Mouse (Mus musculus): Measurements from ENCODE around the gene Lrrc75b. TPM values are rescaled to one million over a fixed set of nuclear protein-coding genes. Genes with fewer than 3 reads are reported as not detected.

Lrrc75b gene
- polyA plus RNA-seq, 1 experiment from 2014 or later: 6.3 TPM

DNA sequence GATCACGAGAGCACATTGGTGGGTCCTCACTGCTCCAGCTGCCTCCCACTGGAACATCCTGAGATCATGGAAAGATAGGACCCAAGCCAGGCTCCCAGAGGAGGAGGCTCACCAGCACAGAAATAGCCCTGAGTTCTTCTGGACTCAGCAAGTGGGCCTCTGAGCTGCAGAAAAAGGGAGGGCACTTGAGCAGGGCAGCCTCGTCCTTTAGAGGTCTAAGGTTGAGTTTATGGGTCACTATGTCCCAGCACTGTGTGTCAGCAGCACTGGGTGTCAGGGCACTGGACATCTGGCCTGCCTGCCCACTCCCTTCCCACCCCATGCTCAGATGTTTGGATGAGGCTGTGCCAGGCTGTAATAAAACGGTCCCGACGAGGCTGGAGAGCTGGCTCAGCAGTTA, 28.2 kb upstream of the Lrrc75b start:
- no peak overlapping the region for H3K27ac ChIP-seq (replicated peaks)
- WGBS: 65% methylated on average over 5 of the region's 5 CpGs
- ATAC-seq (ENCODE audit: insufficient number of reproducible peaks, low FRiP score, low TSS enrichment, low read depth): no peak
- no peaks in the 10 kb centered on the region; the same call in 1 of the 2 replicates for H3K27me3 ChIP-seq
- no peak overlapping the region for H3K4me3 ChIP-seq (replicated peaks)
- peaks cover 24% of the 10 kb centered on the region for H3K4me1 ChIP-seq
- no peak overlapping the region for H3K9ac ChIP-seq
- H3K9me3 ChIP-seq (replicated peaks): no peaks in the 10 kb centered on the region
- H3K36me3 ChIP-seq: no peaks in the 10 kb centered on the region
- H3K4me2 ChIP-seq (replicated peaks): no peak overlapping the region

DNA sequence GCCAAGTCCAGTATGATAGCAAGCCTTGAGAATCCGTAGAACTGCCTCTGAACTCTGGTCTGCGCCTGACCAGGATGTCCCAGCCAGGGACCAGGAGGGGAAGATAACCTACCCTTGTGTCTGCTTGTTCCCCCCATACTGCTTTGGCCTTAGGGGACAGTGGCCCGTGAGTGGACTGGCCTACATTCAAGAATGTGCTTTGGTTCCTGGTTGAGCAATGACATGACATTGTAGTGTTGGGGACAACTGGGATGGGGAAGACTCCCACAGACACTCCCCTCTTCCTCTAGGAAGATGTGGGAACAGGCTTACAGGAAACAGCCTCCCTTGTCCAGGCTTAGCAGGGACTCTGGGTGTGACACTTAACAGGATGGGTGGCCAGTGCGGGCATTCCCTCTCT, 27.7 kb upstream of the Lrrc75b start:
- H3K36me3 ChIP-seq: no peaks in the 10 kb centered on the region
- H3K9me3 ChIP-seq (replicated peaks): no peaks in the 10 kb centered on the region
- WGBS: 88% methylated on average over 4 of the region's 4 CpGs
- H3K4me3 ChIP-seq (replicated peaks): no peak overlapping the region
- H3K4me2 ChIP-seq (replicated peaks): no peak overlapping the region
- no peak overlapping the region for H3K27ac ChIP-seq (replicated peaks)
- H3K27me3 ChIP-seq: no peaks in the 10 kb centered on the region; the same call in 1 of the 2 replicates
- no peak for ATAC-seq (ENCODE audit: insufficient number of reproducible peaks, low FRiP score, low TSS enrichment, low read depth)
- no peak overlapping the region for H3K9ac ChIP-seq
- H3K4me1 ChIP-seq: peaks cover 24% of the 10 kb centered on the region

GRCm38 (mm10) chr10:75586553-75586879, 26.4 kb upstream of the Lrrc75b start:
- Histone ChIP-seq H3K27ac (replicated peaks) (no peak overlapping the region), H3K27me3 (no peaks in the 10 kb centered on the region; the same call in 1 of the 2 replicates), H3K4me3 (replicated peaks) (no peak overlapping the region), H3K9ac (no peak overlapping the region), H3K4me2 (replicated peaks) (no peak overlapping the region), H3K9me3 (replicated peaks) (no peaks in the 10 kb centered on the region), H3K36me3 (no peaks in the 10 kb centered on the region), H3K4me1 (peaks cover 17% of the 10 kb centered on the region)
- WGBS: 74% methylated on average over 1 of the region's 1 CpGs
- ATAC-seq (ENCODE audit: insufficient number of reproducible peaks, low FRiP score, low TSS enrichment, low read depth): no peak

DNA sequence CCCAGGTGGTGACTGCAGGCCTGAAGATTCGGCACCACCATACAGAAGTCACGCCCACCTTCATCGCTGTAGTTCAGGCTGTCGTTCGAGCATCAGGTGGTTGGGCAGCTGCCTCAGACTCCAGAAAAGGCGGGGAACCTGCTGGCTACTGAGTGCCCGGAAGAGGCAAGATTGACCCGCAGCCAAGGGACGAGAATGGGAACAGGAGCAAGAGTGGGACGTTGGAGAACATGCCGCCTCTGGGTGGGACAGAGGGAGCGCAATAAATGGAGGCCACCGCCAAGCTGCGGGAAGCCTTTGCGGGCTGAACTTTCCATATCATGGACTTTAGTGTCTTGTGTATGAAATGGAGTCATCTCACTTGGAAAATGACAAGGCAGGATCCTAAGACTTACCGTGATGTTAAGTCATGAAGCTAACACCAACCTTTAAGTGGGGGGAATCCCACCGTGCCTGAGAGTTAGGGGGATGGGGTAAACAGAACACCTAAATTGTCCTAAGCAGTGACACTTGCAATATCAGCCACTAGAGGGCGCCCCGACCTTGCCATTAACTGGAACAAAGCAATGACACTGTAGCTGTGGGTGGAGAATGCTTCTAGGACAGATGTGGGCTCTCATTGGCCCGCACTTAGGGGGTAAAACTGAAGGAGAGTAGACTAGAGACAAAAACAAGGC, 25.9 kb upstream of the Lrrc75b start:
- Histone ChIP-seq H3K9me3 (replicated peaks) (no peaks in the 10 kb centered on the region), H3K4me2 (replicated peaks) (peak overlapping the region; percentile 36), H3K4me1 (peaks cover 17% of the 10 kb centered on the region), H3K36me3 (no peaks in the 10 kb centered on the region), H3K9ac (no peak overlapping the region), H3K4me3 (replicated peaks) (no peak overlapping the region; the same call in 1 of the 2 replicates), H3K27ac (replicated peaks) (no peak overlapping the region), H3K27me3 (no peaks in the 10 kb centered on the region; the same call in 1 of the 2 replicates)
- WGBS: 13% methylated on average over 20 of the region's 20 CpGs
- ATAC-seq (ENCODE audit: insufficient number of reproducible peaks, low FRiP score, low TSS enrichment, low read depth): peak; percentile 44; the same call in 1 of the 2 replicates

GRCm38 (mm10) chr10:75579129-75579528, 19.0 kb upstream of the Lrrc75b start:
- no peak overlapping the region for H3K9ac ChIP-seq
- no peak overlapping the region for H3K27ac ChIP-seq (replicated peaks)
- H3K4me3 ChIP-seq (replicated peaks): no peak overlapping the region
- no peaks in the 10 kb centered on the region for H3K36me3 ChIP-seq
- H3K4me2 ChIP-seq (replicated peaks): no peak overlapping the region
- 86% methylated on average over 6 of the region's 6 CpGs for WGBS
- H3K9me3 ChIP-seq (replicated peaks): no peaks in the 10 kb centered on the region
- ATAC-seq (ENCODE audit: insufficient number of reproducible peaks, low FRiP score, low TSS enrichment, low read depth): no peak
- H3K4me1 ChIP-seq: no peaks in the 10 kb centered on the region
- H3K27me3 ChIP-seq: no peaks in the 10 kb centered on the region

- H3K27me3 ChIP-seq: no peaks in the 10 kb centered on the region
- H3K4me1 ChIP-seq: 0 out of 2 replicates have a peak, but pooled peaks cover 4% of the 10 kb centered on the region
- no peaks in the 10 kb centered on the region for H3K36me3 ChIP-seq
- WGBS: 87% methylated on average over 9 of the region's 9 CpGs
- no peak overlapping the region for H3K27ac ChIP-seq (replicated peaks)
- no peak overlapping the region for H3K9ac ChIP-seq
- H3K4me3 ChIP-seq (replicated peaks): no peak overlapping the region
- H3K4me2 ChIP-seq (replicated peaks): no peak overlapping the region
- no peak for ATAC-seq (ENCODE audit: insufficient number of reproducible peaks, low FRiP score, low TSS enrichment, low read depth)
- H3K9me3 ChIP-seq (replicated peaks): no peaks in the 10 kb centered on the region
Observed at GRCm38 (mm10) chr10:75573965-75574364, 13.8 kb upstream of the Lrrc75b start.

DNA sequence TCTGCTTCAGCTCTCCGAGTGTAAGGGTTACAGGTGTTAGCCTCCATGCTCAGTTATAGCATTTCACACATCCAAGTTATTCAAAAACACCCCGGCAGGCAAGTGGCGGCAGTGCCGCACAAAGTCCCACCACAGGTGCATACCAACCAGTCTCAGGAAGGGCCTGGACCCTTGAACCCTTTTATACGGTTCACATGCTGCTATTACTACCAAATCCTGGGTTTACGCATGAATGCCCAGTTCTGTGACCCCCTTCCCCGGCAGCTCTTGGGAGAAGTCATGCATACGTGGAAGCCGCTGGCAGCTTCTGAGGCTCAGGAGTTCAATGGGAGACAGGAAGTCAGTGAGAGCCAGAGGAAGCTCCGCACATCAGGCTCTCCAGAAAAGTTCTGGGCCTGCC, 13.1 kb upstream of the Lrrc75b start:
- no peak for ATAC-seq (ENCODE audit: insufficient number of reproducible peaks, low FRiP score, low TSS enrichment, low read depth)
- Histone ChIP-seq H3K4me3 (replicated peaks) (no peak overlapping the region), H3K4me1 (0 out of 2 replicates have a peak, but pooled peaks cover 4% of the 10 kb centered on the region), H3K36me3 (no peaks in the 10 kb centered on the region), H3K27me3 (no peaks in the 10 kb centered on the region), H3K27ac (replicated peaks) (no peak overlapping the region), H3K4me2 (replicated peaks) (no peak overlapping the region), H3K9me3 (replicated peaks) (no peaks in the 10 kb centered on the region), H3K9ac (no peak overlapping the region)
- WGBS: 71% methylated on average over 10 of the region's 10 CpGs

- 0 out of 2 replicates have a peak, but pooled peaks cover 4% of the 10 kb centered on the region for H3K4me1 ChIP-seq
- no peak overlapping the region for H3K9ac ChIP-seq
- no peaks in the 10 kb centered on the region for H3K27me3 ChIP-seq
- WGBS: 40% methylated on average over 9 of the region's 9 CpGs
- H3K27ac ChIP-seq (replicated peaks): no peak overlapping the region
- H3K9me3 ChIP-seq (replicated peaks): no peaks in the 10 kb centered on the region
- ATAC-seq (ENCODE audit: insufficient number of reproducible peaks, low FRiP score, low TSS enrichment, low read depth): no peak
- no peak overlapping the region for H3K4me2 ChIP-seq (replicated peaks)
- H3K36me3 ChIP-seq: no peaks in the 10 kb centered on the region
- no peak overlapping the region for H3K4me3 ChIP-seq (replicated peaks)
Observed at GRCm38 (mm10) chr10:75571937-75572336, 11.8 kb upstream of the Lrrc75b start.

DNA sequence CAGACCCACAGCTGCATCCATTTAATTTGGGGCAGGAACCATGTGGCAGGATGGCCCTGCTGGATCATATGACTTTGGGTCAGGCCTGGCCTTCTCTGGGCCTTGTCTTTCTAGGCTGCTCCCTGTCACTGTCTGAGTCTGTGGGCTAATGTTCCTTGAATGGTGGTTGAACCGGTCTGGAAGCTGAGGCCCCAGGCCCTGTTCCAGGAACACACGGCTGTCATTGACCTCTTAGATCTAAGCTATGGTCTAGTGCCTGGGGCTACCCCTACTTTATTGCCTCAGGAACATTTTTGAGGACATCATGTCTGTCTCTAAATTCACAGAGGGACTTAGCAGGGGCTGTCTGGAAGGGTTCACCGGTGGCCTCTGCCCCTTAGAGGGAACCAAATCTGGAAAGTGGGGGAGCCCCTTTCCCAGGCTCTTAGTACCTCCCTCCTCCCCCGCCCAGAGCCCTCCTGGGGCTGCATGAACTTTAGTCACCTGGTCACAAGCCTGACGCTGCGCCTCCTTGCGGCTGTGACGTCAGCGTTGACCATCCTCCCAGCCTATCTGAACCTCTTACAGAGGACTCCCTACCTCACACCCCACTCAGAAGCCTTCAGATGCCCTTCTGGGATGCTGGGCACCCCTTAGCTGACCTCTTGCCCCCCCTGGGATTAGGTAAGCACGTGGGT, 11.0 kb upstream of the Lrrc75b start:
- Histone ChIP-seq H3K27me3 (no peaks in the 10 kb centered on the region), H3K4me2 (replicated peaks) (no peak overlapping the region), H3K4me1 (0 out of 2 replicates have a peak, but pooled peaks cover 4% of the 10 kb centered on the region), H3K36me3 (no peaks in the 10 kb centered on the region), H3K27ac (replicated peaks) (no peak overlapping the region), H3K4me3 (replicated peaks) (no peak overlapping the region), H3K9ac (no peak overlapping the region), H3K9me3 (replicated peaks) (no peaks in the 10 kb centered on the region)
- ATAC-seq (ENCODE audit: insufficient number of reproducible peaks, low FRiP score, low TSS enrichment, low read depth): no peak
- 31% methylated on average over 10 of the region's 10 CpGs for WGBS

DNA sequence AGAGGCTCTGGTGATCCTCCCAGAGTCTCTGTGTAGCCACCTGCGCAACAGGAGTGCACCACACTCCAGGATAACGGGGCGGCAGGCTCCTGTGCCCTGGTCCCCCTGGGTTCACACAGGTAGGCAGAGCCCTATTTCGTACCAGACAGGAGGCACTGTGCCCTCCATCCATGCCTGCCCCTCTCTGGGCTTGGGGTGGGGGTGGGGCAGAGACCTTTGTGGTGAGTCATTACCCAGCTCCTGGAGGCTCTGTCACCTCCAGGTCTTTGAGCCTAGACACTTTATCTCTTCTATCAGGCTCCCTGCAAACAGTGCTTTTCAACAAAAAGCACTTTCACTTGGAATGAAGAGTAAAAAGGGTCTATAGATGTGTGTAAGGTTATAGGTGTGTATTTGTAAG, 8.7 kb upstream of the Lrrc75b start:
- Histone ChIP-seq H3K27me3 (no peaks in the 10 kb centered on the region), H3K9ac (no peak overlapping the region), H3K4me2 (replicated peaks) (no peak overlapping the region), H3K4me1 (0 out of 2 replicates have a peak, but pooled peaks cover 4% of the 10 kb centered on the region), H3K27ac (replicated peaks) (no peak overlapping the region), H3K36me3 (no peaks in the 10 kb centered on the region), H3K9me3 (replicated peaks) (no peaks in the 10 kb centered on the region), H3K4me3 (replicated peaks) (no peak overlapping the region)
- ATAC-seq (ENCODE audit: insufficient number of reproducible peaks, low FRiP score, low TSS enrichment, low read depth): no peak
- WGBS: 17% methylated on average over 4 of the region's 4 CpGs

DNA sequence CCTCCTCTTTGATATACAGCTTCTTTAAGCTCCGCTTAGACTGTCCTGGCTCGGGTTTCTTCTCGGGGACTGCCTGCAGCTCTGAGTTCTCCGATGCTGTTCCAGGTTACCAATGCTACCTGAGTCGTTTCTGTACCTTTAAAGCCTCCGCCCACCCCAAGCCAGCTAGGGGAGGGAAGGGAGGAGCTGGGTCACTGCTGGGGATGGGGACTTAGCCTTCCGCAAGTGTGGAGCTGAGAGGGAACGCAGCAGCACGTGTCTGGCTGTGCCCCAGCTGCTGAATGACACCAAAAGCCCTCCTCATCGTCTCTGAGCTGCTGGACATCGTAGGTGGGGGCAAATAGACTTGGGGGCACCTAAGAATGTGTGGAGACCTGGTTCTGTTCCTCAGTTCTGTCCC, 8.3 kb upstream of the Lrrc75b start:
- Histone ChIP-seq H3K4me3 (replicated peaks) (no peak overlapping the region), H3K4me2 (replicated peaks) (no peak overlapping the region), H3K9me3 (replicated peaks) (no peaks in the 10 kb centered on the region), H3K4me1 (0 out of 2 replicates have a peak, but pooled peaks cover 4% of the 10 kb centered on the region), H3K27ac (replicated peaks) (no peak overlapping the region), H3K36me3 (no peaks in the 10 kb centered on the region), H3K9ac (no peak overlapping the region), H3K27me3 (no peaks in the 10 kb centered on the region)
- 9% methylated on average over 11 of the region's 11 CpGs for WGBS
- no peak for ATAC-seq (ENCODE audit: insufficient number of reproducible peaks, low FRiP score, low TSS enrichment, low read depth)

All from embryonic facial prominence, embryonic 15.5 days (tissue).